Mouse (Mus musculus) embryonic facial prominence, embryonic 14.5 days (tissue): ENCODE data around the gene Gm20532. TPM values are rescaled to one million over a fixed set of nuclear protein-coding genes. Genes with fewer than 3 reads are reported as not detected.

Source experiments
- ATAC-seq: fragments of 200-750 bp; cut with Nextera tagmentation; 2 replicates; pipeline ENCODE4 v1.8.0; 2017; ENCODE audit warnings: low read depth, moderate number of reproducible peaks, moderate TSS enrichment
- DNase-seq: peaks from one replicate; pipeline ENCODE4 v3.0.0-alpha.2; 2015; ENCODE audit warnings: low spot score
- H3K27ac ChIP-seq: fragments of 300-500 bp; sonication (generic); replicated peaks from 2 replicates; pipeline ENCODE4 v1.5.1; 2014; ENCODE audit warnings: low read depth, mild to moderate bottlenecking, low read length, moderate library complexity
- H3K27me3 ChIP-seq: fragments of 300-500 bp; sonication (generic); replicated peaks from 2 replicates; pipeline ENCODE4 v1.6.1; 2014; ENCODE audit warnings: low read length; ENCODE audit not compliant: control insufficient read depth, insufficient read depth
- H3K36me3 ChIP-seq: fragments of 300-500 bp; sonication (generic); 2 replicates; pipeline ENCODE4 v1.6.1; 2014; ENCODE audit warnings: low read length, mixed read lengths; ENCODE audit not compliant: control insufficient read depth, insufficient read depth
- H3K4me1 ChIP-seq: fragments of 300-500 bp; sonication (generic); 2 replicates; pipeline ENCODE4 v1.6.1; 2014; ENCODE audit warnings: antibody characterized with exemption, low read length; ENCODE audit not compliant: control insufficient read depth, insufficient read depth
- H3K4me2 ChIP-seq: fragments of 300-500 bp; sonication (generic); 2 replicates; pipeline ENCODE4 v1.6.1; 2014; ENCODE audit warnings: low read depth, mild to moderate bottlenecking, low read length, moderate library complexity, mixed read lengths
- H3K4me3 ChIP-seq: fragments of 300-500 bp; sonication (generic); 2 replicates; pipeline ENCODE4 v1.5.1; 2014; ENCODE audit warnings: low read depth, mild to moderate bottlenecking, low read length
- H3K9ac ChIP-seq: fragments of 300-500 bp; sonication (generic); 2 replicates; pipeline ENCODE4 v1.6.1; 2014; ENCODE audit warnings: low read depth, mild to moderate bottlenecking, low read length, moderate library complexity, mixed read lengths
- H3K9me3 ChIP-seq: fragments of 300-500 bp; sonication (generic); 2 replicates; pipeline ENCODE4 v1.6.1; 2016; ENCODE audit warnings: low read length; ENCODE audit not compliant: control insufficient read depth
- WGBS: fragments of 180-500 bp; shearing (Covaris S2); extraction: QIAGEN DNeasy Blood & Tissue Kit; methylation state at CpG from one replicate; pipeline ENCODE4 v1.1.7; 2014; 5-methylcytosine and 5-hydroxymethylcytosine counted together
- polyA plus RNA-seq: library from polyadenylated mRNA; unstranded; fragments of >200 nt; fragmentation: Nextera tagmentation; extraction: Ambion mirVana; gene quantifications from 2 replicates; pipeline ENCODE4 v1.2.1, GENCODE M21; 2014

Gm20532 gene
- polyA plus RNA-seq, 1 experiment from 2014 or later: not detected

GRCm38 (mm10) chr2:26601595-26601994 lies 15.2 kb downstream of the Gm20532 start:
- H3K4me2 ChIP-seq: no peak overlapping the region
- 89% methylated on average over 1 of the region's 1 CpGs for WGBS
- H3K9me3 ChIP-seq: no peaks in the 10 kb centered on the region
- ATAC-seq: no peak
- H3K4me3 ChIP-seq: no peak overlapping the region
- no peak for DNase-seq
- no peaks in the 10 kb centered on the region for H3K27me3 ChIP-seq
- no peak overlapping the region for H3K27ac ChIP-seq
- H3K36me3 ChIP-seq: no peaks in the 10 kb centered on the region
- no peaks in the 10 kb centered on the region for H3K4me1 ChIP-seq
- no peak overlapping the region for H3K9ac ChIP-seq

- Histone ChIP-seq H3K9ac (no peak overlapping the region), H3K9me3 (no peaks in the 10 kb centered on the region), H3K4me2 (peak overlapping the region; percentile 86; the same call in 1 of the 2 replicates), H3K27me3 (no peaks in the 10 kb centered on the region), H3K4me3 (peak overlapping the region; percentile 76), H3K27ac (no peak overlapping the region), H3K4me1 (peaks cover 8% of the 10 kb centered on the region), H3K36me3 (no peaks in the 10 kb centered on the region)
- WGBS: 82% methylated on average over 5 of the region's 5 CpGs
- DNase-seq (no peak), ATAC-seq (no peak)
These were observed 16.2 kb downstream of the Gm20532 start for GRCm38 (mm10) chr2:26602631-26603030.

DNA sequence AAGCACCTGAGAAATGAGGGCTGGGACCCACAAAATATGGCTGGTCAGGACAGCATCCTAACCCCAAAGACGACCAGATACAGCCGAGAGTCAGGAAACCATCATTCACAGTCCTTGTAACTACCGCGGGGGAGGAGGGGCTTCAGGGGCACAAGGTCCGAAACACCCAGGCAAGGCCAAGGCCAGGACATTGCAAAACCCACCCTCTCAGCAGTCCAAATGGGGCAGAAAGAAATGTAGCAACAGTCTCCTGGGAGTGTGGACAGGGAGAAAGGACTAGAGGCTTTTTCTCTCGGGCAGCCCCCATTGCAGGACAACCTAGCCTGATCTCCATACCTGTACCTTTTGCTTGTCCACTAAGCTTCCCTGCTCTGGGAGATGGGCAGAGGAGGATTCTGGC lies 16.7 kb downstream of the Gm20532 start:
- H3K9ac ChIP-seq: peak overlapping the region; percentile 82
- H3K9me3 ChIP-seq: no peaks in the 10 kb centered on the region
- H3K27ac ChIP-seq: 0 out of 2 replicates have a peak overlapping the region, but pooled peaks have one; percentile 67
- H3K36me3 ChIP-seq: no peaks in the 10 kb centered on the region
- peak overlapping the region; percentile 76 for H3K4me3 ChIP-seq
- H3K4me1 ChIP-seq: peaks cover 8% of the 10 kb centered on the region
- H3K27me3 ChIP-seq: no peaks in the 10 kb centered on the region
- DNase-seq: no peak
- peak overlapping the region; percentile 86 for H3K4me2 ChIP-seq
- WGBS: 12% methylated on average over 6 of the region's 6 CpGs
- no peak for ATAC-seq

DNA sequence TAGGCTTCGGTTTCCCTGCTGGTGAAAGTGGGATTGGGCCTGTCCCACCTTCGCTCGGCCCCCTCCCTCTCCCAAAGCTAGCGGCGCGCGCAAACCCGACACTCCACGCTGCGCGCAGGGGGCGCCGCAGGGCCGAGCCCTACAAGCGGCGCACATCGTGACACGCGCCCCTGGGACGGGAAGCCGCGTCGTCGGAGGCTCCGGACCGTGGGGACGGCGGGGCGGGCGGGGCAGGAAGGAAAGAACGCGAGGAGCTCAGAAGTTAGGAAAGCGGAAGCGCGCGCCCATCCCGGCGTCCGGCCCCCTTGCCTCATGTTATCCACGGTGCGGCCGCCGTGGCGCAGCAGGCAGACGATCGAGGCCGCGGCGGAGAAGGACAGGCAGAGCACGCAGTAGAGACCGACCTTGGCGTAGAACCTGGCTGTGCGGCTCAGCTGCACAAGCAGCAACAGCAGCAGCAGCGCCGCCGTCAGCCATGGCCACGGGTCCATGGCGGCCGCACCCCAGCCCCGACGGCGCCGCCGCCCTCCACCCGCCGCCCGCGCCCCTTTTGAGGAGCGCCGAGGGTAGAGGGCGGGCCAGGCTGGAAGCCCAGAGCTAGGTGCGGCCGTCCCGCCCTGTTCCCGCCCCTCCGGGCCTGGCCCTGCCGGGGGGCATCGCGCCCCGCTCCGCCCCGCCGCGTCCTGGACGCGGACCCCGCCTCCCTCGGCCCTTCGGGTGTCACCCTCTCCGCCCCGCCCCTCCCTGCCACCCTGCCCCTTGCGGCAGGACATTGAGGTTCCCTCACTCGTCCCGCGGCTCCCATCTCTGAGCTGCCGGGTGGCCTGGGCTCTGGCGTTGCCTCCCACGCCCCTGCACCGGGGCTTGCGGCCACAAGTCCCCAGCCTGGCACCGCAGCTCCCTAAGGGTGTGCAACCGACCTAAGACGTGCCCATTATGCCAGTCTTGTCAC lies 17.6 kb downstream of the Gm20532 start, which contains the start of gene Agpat2:
Agpat2 (minus strand) TSS at position 698 of the 952 bp plus-strand sequence.
- 2% methylated on average over 31 of the region's 103 CpGs for WGBS
- Histone ChIP-seq H3K4me2 (peak within 1 kb of the TSS; percentile 86), H3K4me1 (peaks cover 8% of the 10 kb centered on the region), H3K36me3 (no peaks in the 10 kb centered on the region), H3K9me3 (no peaks in the 10 kb centered on the region), H3K9ac (peak within 1 kb of the TSS; percentile 82), H3K27ac (peak within 1 kb of the TSS; percentile 67), H3K27me3 (no peaks in the 10 kb centered on the region), H3K4me3 (peak within 1 kb of the TSS; percentile 76)
- DNase-seq (peak; percentile 84), ATAC-seq (peak; percentile 89)

DNA sequence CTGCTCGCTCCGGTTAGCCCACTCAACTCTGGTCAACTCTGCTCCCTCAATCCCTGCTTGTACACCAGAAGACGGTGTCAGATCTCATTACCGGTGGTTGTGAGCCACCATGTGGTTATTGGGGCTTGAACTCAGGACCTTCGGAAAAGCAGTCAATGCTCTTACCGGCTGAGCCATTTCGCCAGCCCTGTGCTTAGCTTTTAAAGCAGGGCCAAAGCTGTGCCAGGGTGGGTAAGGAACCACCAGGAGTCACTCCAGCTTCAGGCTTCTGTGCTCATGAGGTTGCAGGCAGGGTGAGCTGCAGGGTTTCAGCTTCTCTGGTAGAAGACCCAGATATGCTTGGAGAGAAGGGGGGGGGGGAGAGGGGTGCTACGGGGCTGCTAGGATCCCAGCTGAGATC lies 18.9 kb downstream of the Gm20532 start:
- no peaks in the 10 kb centered on the region for H3K9me3 ChIP-seq
- H3K27ac ChIP-seq: no peak overlapping the region
- H3K36me3 ChIP-seq: no peaks in the 10 kb centered on the region
- ATAC-seq (no peak), DNase-seq (no peak)
- peaks cover 8% of the 10 kb centered on the region for H3K4me1 ChIP-seq
- 75% methylated on average over 8 of the region's 8 CpGs for WGBS
- no peaks in the 10 kb centered on the region for H3K27me3 ChIP-seq
- no peak overlapping the region for H3K4me2 ChIP-seq
- no peak overlapping the region for H3K4me3 ChIP-seq
- no peak overlapping the region for H3K9ac ChIP-seq

DNA sequence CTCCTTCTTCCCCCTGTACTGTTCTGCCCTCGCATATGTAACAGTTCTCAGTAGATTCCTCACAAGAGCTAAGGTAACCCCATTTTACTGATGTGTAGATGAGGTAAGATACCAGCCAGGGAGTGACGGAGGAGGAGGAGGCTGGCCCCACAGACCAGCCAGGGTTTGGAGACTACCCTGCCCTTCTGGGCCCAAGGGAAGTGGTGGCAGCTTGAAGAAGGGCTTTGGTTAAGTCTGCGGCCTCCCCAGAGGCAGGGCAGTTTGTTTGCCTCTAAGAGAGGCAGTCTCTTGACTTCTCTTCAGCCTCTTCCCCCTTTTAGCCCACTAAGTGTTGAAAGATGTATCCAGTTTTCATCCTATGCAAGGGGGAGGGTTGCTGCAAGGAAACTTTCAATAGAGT lies 20.1 kb downstream of the Gm20532 start:
- H3K9ac ChIP-seq: no peak overlapping the region
- H3K4me2 ChIP-seq: no peak overlapping the region
- DNase-seq: no peak
- no peaks in the 10 kb centered on the region for H3K27me3 ChIP-seq
- ATAC-seq: no peak
- WGBS: 65% methylated on average over 3 of the region's 3 CpGs
- no peak overlapping the region for H3K4me3 ChIP-seq
- H3K36me3 ChIP-seq: no peaks in the 10 kb centered on the region
- no peaks in the 10 kb centered on the region for H3K9me3 ChIP-seq
- H3K27ac ChIP-seq: no peak overlapping the region; the same call in 1 of the 2 replicates
- peaks cover 8% of the 10 kb centered on the region for H3K4me1 ChIP-seq

DNA sequence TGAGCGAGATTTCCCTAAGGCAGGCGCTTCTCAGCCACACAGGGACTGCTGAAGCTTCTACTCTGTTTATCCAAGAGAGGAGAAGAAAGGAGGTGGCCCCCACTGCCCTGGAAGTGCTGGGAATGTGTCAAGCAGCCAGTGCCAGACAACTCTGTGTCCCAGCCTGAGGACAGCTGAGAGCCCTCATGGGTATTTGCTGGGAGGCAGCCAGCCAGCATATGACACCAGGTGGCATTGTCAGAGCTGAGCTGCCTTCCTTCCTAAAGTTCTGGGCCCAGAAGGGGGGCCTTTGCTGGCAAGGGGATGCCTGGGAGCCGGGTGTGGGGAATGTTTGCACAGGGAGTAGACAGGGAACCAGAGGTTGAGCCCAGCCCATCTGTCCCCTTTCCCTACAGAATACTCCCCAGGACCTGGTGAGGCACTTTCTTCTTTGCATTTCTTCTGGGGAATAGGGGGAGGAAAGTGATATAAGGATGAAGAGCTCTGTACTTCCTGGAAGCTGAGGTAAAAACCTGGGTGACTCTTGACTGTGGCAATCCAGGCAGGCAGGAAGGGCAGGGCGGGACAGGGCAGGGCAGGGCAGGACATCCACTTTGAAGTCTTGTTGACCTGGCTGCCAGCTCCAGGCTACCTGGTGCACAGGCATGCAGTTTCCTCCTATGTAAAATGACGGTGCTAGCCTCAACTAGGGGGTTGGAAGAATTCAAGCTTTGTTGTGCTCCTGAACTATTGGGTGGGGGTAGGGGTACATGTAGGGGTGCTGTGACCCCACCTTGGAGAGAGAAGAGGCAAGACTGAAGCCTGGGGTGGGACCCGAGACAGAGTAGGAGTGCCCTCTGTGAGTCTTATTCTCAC lies 20.8 kb downstream of the Gm20532 start:
- Histone ChIP-seq H3K36me3 (no peaks in the 10 kb centered on the region), H3K27ac (no peak overlapping the region; the same call in 1 of the 2 replicates), H3K27me3 (no peaks in the 10 kb centered on the region), H3K9me3 (no peaks in the 10 kb centered on the region), H3K4me1 (peaks cover 8% of the 10 kb centered on the region), H3K4me3 (no peak overlapping the region), H3K4me2 (no peak overlapping the region), H3K9ac (0 out of 2 replicates have a peak overlapping the region, but pooled peaks have one; percentile 23)
- peak; percentile 74 for DNase-seq
- 43% methylated on average over 6 of the region's 6 CpGs for WGBS
- 0 out of 2 replicates have a peak, but pooled peaks have one; percentile 23 for ATAC-seq

DNA sequence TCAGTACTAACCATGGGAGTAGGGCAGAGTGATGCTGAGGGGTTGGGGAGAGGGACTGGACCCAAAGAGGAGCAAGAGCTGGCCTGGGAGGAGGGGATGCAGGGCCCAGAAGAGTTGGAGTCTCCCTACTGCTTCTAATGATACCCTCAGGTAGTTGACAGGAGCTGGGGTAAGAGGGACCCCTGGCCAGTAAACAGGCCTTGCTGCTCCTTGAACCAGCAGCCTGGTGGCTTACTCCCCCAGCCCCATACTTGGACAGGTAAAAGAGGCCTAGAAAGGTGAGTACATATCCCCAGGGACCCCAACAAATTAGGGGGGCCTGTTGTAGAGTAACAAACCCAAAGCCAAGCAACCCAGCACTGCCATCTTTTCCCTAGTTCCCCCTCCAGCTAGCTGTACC lies 22.3 kb downstream of the Gm20532 start:
- H3K27ac ChIP-seq: no peak overlapping the region
- ATAC-seq (no peak), DNase-seq (no peak)
- no peak overlapping the region for H3K4me3 ChIP-seq
- no peaks in the 10 kb centered on the region for H3K27me3 ChIP-seq
- H3K4me2 ChIP-seq: no peak overlapping the region
- H3K9me3 ChIP-seq: no peaks in the 10 kb centered on the region
- no peaks in the 10 kb centered on the region for H3K36me3 ChIP-seq
- H3K9ac ChIP-seq: no peak overlapping the region
- H3K4me1 ChIP-seq: peaks cover 8% of the 10 kb centered on the region
